Mouse (Mus musculus): ENCODE measurements around the gene Cdh23.

The Cdh23 gene

DNA sequence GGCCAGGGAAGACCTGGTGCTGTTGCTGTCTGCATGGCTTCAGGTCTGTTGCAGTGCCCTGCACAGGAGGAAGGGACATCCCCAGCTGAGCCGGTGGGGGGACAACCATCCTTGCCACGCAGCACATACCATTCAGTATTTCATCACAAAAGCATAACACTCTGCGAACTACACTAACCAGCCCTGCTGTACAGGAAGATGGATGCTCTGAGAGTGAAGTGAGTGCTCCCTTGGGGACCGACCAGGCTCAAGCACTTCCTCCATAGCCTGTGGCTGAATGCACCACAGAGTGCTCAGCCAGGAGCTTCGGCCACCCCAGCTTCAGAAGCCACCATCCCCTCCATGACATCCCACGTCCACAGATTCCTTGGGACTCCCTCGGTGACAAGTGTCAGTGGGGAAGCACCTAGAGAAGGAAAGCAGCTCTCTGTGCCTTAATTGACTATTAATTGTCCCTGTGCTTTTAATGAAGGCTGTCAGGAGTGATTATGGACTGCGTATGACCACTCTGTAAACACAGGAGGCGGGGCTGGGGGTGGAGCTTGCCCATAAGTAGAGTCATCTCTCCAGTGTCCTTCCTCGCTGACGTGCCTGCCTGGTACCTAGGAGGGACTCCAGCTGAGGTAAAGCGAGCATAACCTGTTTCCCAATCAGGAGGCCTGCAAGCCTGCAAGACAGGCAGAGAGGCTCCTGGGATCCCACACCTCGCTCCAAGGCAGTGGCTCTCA lies 60.6 kb downstream of the Cdh23 start:
- DNase-seq (ENCODE audit: low spot score in 2 of 2), result no peak

DNA sequence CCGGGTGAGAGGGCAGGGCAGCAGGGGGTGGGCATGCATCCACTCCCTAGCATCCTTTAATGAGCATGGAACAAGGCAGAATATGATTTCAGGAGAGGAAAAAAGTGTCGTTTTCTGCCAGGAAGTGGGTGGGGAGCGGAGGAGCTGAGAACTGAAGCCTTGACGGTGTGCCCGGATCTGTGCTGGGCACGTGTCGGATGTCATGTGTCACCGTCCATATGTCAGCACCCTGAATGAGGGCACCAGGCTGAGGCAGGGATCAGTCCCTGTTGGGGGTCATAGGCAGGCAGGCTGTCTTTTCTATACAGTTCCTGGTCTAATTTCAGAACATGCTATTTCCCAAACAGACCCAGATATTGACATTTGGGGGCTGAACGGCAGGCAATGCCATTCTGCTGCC lies 61.9 kb downstream of the Cdh23 start:
- DNase-seq (ENCODE audit: low spot score in 2 of 2), result peak; percentile 42 to 62

DNA sequence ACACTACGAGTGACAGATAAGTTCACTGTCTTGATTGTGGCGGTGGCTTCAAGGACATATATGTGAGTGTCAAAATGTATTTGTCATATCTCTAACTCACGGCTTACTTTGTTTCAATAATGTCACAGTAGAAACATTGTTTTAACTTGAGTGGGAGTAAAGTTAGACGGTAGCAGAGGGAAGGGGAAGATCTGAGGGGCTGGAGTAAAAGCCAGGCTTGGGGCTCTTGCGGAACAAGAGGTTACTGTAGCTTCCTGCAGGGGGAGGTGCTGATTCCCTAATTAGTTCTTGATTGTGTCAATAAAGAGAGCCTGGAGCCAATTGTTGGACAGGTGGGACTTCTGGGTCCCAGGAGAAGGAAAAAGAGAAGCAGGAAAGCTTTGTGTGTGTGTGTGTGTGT lies 70.2 kb downstream of the Cdh23 start:
- DNase-seq (ENCODE audit: low spot score in 2 of 2), result no peak

DNA sequence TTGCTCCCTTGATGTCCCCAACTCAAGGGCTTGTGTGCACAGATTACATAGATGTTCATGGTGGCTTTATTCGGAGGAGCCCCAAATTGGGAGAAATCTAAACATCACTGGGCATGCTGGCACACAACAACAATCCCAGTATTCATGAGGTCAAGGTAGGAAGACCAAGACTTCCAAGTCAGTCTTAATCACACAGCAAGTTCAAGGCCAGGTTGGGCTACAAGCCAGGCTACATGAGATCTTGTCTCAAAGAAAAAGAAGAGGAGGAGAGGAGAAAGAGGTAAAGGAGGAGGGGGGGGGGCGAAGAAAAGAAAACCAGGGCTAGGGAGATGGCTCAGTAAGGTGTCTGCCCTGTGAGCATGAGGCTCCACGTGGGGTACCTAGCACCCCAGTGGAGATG lies 70.8 kb downstream of the Cdh23 start:
- no peak for DNase-seq (ENCODE audit: low spot score in 2 of 2)

DNA sequence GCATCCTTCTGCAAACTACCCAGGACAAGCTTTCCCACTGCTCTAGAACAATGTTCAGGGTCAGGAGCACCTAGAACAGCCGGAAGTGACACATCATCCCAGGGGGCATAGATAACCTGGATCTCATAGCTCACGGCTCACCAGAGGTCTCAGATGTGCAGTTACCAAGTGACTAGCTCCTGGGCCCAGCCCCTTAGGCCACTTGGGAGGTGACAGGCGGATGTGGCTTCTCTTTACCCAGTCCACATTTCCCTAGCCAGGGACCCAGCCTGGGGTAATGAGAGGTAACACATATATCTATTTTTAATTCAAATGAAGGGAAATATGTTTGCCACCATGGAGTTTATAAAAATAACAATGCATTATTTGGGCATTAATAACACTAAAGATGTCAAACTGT lies 71.3 kb downstream of the Cdh23 start:
- DNase-seq (ENCODE audit: low spot score in 2 of 2), result no peak

DNA sequence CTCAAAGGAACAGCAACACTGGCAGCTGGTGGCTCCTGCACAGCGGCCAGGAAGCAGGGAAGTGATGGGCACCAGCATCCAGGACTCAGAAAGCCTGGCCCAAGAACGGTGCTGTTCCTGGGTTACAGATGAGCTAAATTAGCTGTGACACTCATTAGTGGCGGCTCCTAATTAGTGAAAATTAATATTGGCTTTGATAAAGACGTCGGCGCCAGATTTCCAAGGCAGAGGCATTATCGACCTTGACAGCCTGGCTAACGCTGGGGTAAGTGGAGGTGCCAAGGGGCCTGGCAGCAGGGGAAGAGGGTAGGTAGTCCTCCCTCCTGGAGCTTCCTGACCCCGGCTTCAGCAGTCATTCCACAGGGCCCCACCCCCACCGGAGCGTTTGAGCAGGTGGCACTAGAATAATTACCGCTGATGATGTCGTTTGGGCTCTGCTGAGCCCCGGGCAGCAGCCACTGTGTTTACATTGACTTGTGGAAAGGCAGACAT lies 72.0 kb downstream of the Cdh23 start:
- no peak for DNase-seq (ENCODE audit: low spot score in 2 of 2)

DNA sequence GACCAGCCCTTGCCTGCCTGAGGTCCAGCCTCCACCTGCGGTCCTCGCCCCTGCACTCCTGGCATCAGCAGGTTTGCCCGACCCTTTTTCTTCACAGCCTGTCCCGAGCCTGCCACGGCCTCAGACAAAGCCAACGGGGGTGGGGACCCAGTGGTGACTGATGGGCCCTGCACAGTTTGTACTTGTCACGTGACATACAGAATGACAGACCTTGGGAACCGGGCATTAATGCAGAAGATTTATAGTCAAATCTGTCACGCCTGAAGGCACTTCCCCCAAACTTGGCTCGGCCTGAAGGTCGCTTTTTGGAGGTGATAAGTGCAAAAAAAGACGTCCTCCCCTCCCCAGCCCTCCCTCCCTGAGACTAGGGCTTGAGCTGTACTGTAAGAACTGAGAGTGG lies 73.5 kb downstream of the Cdh23 start:
- DNase-seq (ENCODE audit: low spot score in 2 of 2), result no peak

DNA sequence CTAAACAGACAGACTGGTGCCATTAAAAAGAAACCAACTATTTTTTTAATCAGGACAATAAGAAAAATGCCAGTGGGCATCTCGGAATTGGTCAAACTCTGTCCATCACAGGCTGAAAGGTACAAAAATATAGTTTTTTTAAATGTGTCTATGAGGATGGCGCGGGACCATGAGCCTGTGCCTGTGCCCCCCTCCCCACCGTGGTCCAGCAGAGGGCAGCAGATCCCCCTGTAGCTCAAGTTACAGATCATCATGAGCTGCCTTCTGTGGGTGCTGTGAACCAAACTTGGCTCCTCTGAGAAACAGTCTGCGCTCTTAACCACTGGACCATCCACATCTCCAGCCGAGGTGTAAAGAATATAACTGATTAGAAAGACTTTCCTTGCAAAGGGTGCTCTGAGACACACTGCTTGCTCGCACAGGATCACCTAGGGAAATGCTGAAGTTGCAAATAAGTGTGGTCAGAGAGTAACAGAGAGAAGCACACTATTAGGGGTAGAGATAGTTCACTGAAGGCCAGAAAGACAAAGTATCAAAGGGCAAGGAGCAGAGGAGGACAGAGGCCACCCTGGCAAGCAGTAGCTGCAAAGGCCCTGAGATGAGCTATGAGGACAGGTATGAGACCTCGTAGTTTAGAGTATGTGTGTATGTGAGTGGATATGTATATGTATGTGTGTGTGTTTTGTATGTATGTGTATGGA lies 74.7 kb downstream of the Cdh23 start:
- DNase-seq (ENCODE audit: low spot score in 2 of 2), result no peak

DNA sequence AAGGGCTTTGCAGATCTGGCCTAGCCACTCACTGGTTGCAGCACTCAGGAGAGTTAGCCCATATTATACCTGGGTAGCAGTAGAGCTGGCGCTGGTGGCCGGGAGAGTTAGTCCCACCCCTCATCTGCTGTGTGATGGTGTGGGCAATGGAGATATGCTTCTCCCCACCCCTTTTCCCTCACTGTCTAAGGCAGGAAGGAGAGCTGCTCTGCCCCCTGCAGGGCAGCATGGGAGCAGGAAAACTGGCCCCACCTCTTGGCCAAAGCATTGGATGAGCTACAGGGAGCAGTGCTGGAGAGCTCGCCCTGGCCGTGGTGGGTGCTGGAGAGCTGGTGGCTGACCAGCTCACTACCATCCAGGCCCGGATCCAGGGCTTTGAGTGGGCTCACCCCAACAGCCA lies 80.4 kb downstream of the Cdh23 start:
- no peak for DNase-seq (ENCODE audit: low spot score in 2 of 2)

DNA sequence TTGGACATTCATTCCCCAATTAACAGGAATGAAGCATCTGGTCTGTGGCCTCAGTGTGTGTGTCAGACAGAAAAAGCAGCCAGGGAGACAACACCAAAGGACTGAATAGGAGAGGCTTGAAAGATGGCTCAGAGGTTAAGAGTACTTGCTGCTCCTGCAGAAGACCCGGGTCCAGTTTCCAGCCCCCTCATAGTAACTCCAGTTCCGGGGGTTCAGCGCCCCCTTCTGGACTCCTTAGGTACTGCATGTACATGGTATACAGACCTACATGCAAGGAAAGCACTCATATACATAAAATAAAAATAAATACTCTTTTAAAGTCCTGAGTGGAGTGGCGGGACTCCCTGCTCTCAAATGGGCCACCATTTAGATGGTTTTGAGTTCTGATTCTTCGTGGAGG lies 83.4 kb downstream of the Cdh23 start:
- DNase-seq (ENCODE audit: low spot score in 2 of 2), result no peak

DNA sequence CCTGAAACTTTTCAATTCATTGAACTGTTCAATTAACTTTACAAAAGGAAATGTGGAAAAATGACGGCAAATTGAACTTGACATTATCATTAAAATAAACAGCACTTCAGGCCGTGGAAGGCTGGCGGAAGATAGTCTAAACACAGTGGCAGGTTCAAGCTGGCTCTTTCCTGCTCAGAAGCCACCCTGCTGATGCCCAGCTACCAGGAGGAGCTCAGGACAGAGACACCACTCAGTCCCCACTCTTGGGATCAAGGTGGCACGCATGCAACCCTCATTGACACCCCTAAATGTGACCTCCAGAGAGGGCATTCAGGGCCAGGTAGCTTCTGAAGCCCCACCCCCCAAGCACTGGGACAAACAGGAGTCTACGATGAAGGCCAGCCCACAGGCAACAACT lies 89.1 kb downstream of the Cdh23 start:
- DNase-seq (ENCODE audit: low spot score in 2 of 2), result no peak

DNA sequence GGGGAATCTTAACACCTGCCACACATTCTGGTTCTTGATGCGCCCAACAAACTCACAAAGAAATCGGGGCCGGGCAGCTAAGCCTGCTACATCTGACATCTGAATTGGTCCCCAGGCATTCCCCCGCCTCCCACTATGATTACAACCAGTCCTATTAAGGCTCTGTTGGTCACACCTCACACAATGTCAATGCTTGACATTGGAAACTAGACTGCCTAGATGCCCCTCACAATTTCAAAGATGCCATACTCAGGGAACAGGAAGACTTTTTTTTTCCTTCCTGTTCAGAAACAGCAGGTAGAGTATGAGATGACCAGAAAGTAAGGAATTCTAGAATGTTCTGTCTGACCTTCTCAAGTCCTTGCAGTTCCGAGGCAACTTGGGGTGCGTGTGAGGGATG lies 89.6 kb downstream of the Cdh23 start:
- no peak for DNase-seq (ENCODE audit: low spot score in 2 of 2)

DNA sequence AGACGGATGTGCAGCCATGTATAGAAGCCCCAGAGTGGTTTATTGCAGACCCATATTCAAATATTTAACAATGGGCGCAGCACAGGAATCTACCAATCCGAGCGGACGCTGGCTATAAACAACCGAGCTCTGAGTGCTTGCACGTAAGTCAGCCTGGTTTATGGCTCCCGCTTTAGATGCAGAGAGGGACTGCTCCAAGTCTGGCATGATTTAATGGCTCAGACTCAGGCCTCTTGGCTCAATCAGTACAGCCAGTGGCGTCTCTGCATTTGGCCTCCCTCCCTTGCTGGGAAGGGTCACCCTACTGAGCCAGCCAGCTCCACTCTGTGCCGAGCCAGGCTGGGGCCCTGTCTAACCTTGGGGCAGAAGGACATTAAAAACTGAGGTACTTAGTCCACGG lies 94.1 kb downstream of the Cdh23 start:
- DNase-seq (ENCODE audit: low spot score in 2 of 2), result peak in 1 of 2 experiments; percentile 2

DNA sequence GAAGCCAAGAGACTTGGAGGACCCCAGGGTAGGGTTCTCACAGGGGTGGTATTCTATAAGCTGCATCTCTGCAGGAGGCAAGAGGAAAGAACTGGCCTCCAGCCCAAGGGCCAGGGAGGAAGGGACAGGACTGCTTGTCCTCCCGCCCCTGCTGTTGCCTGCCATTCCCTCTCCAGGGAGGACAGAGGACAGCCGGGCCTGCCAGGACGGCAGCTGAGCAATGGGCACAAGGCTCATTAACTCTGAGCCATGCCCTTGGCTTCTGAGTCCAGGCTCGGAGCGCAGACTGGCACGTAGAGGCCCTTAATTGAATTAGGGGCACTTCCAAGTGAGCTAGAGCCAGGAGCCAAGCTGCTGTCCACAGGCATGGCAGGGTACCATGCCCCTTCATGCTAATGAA lies 101.1 kb downstream of the Cdh23 start:
- peak in 1 of 2 experiments; percentile 6 for DNase-seq (ENCODE audit: low spot score in 2 of 2)

DNA sequence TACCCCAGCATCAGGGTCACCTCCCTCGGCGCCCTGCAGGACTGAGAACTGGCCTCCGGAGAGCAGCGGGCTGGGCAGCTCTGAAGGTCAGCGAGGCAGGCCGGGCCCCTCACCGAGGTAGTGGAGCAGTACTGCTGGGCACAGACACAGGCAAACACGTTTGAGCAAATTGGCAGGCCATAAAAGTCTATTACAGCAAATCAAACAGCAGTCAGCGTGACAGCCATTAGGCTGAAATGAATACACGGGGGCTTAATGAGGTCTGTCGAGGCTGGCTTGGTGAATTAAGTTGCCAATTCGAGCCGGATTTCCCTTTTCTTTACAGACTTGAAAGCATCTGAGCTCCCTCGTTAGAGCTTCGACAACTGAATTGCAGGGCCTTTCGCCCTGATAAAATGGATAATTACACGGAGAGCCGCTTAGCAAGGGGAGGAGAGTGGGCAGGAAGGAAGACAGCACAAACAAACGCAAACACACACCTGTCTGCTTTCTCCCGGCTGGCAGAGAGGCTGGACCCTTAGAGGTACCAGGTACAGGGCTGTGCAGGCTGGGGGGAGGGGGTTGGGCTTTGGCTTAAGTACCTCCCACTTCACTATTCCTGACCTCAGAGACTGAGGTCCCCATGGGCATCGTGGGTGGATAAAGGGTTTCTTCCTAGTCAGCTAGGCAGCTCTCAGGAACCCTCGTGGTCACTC lies 103.3 kb downstream of the Cdh23 start:
- peak in 1 of 2 experiments; percentile 22 for DNase-seq (ENCODE audit: low spot score in 2 of 2)

DNA sequence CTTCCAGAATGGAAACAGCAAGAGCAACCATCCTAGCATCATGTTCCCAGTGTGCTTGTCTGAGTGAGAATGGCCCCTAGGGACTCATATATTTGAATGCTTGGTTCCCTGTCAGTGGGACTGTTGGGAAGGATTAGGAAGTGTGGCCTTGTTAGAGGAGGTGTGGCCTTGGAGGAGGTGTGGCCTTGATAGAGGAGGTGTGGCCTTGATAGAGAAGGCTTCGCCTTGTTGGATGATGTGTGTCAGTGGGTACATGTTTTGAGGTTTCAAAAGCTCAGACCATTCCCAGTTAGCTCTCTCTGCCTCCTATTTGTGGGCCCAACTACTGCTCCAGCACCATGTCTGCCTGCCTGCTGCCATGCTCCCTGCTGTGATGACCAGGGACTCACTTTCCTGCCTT lies 105.0 kb downstream of the Cdh23 start:
- no peak for DNase-seq (ENCODE audit: low spot score in 2 of 2)

DNA sequence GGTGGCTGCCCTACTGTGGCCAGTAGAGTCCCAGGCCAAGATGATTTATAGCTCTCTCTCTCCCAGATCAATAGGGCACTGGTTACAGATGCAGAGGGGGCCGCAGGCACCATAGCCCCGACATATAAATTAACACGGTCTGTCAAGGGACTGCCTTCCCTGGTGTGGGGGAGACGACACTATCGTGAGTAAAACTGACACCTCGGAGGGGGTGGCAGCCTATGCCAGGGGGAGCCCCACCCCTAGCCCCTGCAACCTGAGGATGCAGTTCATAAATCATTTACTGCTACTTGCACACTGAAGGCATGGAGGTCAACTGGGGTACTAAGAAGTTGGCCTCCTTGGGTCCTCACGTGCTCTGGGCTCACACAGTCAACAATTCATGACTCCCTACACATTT lies 106.0 kb downstream of the Cdh23 start:
- no peak for DNase-seq (ENCODE audit: low spot score in 2 of 2)

DNA sequence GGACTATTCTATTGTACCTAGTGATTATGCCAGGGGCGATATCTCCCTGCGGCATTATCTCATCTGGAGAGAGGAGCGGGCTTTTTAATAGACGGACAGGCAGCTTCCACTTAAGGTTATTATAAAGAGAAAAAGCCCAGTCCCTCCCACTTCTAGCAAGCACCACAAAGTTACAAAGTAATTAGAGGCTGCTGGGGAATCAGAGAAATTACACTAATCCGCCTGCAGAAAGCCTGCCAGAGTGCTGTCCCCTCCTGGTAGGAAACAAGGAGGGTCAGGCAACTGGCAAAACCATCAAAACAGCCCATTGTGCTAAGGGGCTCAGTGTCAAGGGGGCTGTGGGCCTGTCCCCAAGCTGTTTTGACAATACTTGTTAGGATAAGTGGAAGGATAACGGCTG lies 110.6 kb downstream of the Cdh23 start:
- DNase-seq (ENCODE audit: low spot score in 2 of 2), result no peak

DNA sequence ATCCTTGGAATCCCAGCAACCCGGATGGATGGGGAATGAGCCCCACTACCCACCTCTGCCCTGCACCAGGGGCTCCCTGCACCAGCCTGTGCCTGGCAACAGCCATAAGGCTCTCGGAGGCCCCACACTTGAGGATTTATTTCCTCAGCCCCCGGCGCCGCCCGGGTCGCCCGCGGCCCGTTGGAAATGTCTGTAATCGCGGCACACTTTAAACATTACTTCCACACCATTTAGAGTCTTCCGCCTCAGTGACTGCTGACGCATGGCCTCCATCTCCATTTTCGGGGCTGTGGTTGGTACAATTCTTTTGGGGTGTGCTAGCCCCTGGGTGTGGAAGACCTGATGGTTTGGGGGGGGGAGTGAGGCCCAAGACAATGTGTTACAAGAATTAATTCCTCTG lies 113.3 kb downstream of the Cdh23 start:
- no peak for DNase-seq (ENCODE audit: low spot score in 2 of 2)

DNA sequence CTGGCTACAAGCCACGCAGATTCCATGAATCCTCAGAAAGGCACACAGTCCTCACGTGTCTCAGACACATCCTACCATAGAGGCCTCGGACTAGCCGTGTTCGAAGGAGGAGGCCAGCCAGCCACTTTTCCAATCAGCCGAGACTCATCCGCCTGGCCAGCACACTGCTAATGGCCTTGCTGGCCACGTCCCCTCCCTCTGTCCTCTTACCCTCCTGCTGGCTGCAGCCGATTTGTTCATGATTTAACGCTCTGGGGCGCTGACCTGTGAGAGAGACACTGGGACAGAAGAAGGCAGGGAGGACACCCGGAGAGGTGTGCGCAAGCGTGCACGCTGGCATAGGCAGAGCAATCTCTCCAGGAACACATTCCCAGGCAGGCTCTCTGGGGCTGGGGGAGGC lies 115.6 kb downstream of the Cdh23 start:
- no peak for DNase-seq (ENCODE audit: low spot score in 2 of 2)

DNA sequence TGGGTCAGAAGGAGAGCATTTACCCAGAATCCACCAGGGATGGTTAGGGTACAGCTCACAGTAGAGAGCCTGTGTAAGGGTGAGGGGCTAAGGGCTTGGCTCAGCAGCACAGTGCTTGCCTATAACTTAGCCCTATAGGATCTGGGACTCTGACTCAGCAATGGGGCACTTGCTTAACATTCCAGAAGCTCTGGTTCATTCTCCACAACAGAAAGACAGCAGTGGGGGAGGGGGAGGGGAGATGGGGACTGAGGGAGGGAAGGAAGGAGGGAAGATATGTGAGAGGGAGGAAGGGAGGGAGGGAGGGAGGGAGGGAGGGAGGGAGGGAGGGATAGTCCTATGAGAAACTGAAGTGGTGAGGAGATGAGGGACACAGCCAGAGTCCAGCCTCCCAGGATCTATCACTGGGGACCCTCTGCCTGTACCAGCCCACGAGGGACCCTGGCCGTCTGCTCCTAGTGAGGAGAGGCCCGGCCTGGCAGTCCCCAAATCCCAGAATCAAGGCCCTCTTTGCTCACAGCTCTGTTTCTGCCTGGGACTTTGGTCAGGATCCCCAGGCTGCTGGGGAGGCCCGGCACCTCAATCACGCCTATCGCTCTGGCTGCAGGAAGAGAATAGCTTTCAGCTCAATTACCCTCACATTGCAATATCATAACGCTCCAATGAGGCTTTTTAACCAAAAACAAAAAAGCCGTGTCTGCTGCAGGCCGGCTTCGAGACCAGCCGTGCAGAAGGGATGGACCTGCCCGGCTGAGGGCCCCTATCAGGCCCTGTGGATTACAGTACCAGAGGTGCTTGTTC lies 117.4 kb downstream of the Cdh23 start:
- DNase-seq (ENCODE audit: low spot score in 2 of 2), result no peak

All from frontal cortex, postnatal 36 days (tissue).